Mouse (Mus musculus) olfactory bulb, adult 2 months (tissue): ENCODE data around the gene Dmtf1. TPM values are rescaled to one million over a fixed set of nuclear protein-coding genes. Genes with fewer than 3 reads are reported as not detected.
"Not testable (repeated sequence)": the region's sequence is repeated elsewhere in the genome, so short reads cannot be mapped to it uniquely, and the experiment has no call there.

Experiments used
- H3K27ac ChIP-seq: fragments of 200-500 bp; 2 replicates; pipeline ENCODE4 v1.5.1; 2012; ENCODE audit warnings: low read depth, low read length; ENCODE audit not compliant: insufficient read depth
- H3K4me1 ChIP-seq: fragments of 200-500 bp; 2 replicates; pipeline ENCODE4 v1.6.1; 2012; ENCODE audit warnings: low read length; ENCODE audit not compliant: control insufficient read depth, insufficient read depth
- H3K4me3 ChIP-seq: fragments of 200-500 bp; 2 replicates; pipeline ENCODE4 v1.5.1; 2012; ENCODE audit warnings: mild to moderate bottlenecking, low read depth, low read length, moderate library complexity; ENCODE audit not compliant: insufficient read depth
- CTCF ChIP-seq: fragments of 200-500 bp; IDR thresholded peaks from 2 replicates; pipeline ENCODE4 v1.5.1; 2012; ENCODE audit warnings: low read depth, mild to moderate bottlenecking, low read length, moderate library complexity; ENCODE audit not compliant: insufficient read depth
- POLR2A ChIP-seq: fragments of 200-500 bp; IDR thresholded peaks from 2 replicates; pipeline ENCODE4 v1.6.1; 2012; ENCODE audit warnings: mild to moderate bottlenecking, low read depth, low read length, moderate library complexity; ENCODE audit not compliant: insufficient read depth
- WGBS: fragments of 180-500 bp; shearing (Covaris S2); methylation state at CpG from one replicate; pipeline ENCODE4 v1.1.7; 2018; 5-methylcytosine and 5-hydroxymethylcytosine counted together
- polyA plus RNA-seq: library from polyadenylated mRNA; stranded (reverse); fragments of >200 nt; gene quantifications from 2 replicates; pipeline ENCODE4 v1.2.4, GENCODE M21; 2012; ENCODE audit warnings: low replicate concordance; ENCODE audit not compliant: missing spikeins, insufficient read depth, insufficient read length

Dmtf1 gene
- polyA plus RNA-seq = not detected in 2 replicates

GRCm38 (mm10) chr5:9161456-9162041 lies at the start of gene Dmtf1:
Dmtf1 (minus strand) TSS chr5:9161776.
- Histone ChIP-seq H3K4me3 (peak within 1 kb of the TSS; percentile 87), H3K27ac (peak within 1 kb of the TSS; percentile 77), H3K4me1 (peaks cover 4% of the 10 kb centered on the region)
- TF ChIP-seq POLR2A (peak; percentile 99), CTCF (no peak)
- WGBS = under 1% methylated on average over 64 of the region's 64 CpGs

- H3K4me3 ChIP-seq = no peak overlapping the region
- no peak overlapping the region for H3K27ac ChIP-seq
- 80% methylated on average over 1 of the region's 1 CpGs for WGBS
- H3K4me1 ChIP-seq = no peaks in the 10 kb centered on the region
- TF ChIP-seq POLR2A (no peak), CTCF (no peak)
These were observed 24.9 kb upstream of the Dmtf1 start for GRCm38 (mm10) chr5:9186467-9186866.

- Histone ChIP-seq H3K4me1 (no peaks in the 10 kb centered on the region), H3K27ac (no peak overlapping the region), H3K4me3 (no peak overlapping the region)
- TF ChIP-seq CTCF (no peak), POLR2A (no peak)
- 79% methylated on average over 2 of the region's 2 CpGs for WGBS
These were observed 11.7 kb upstream of the Dmtf1 start for GRCm38 (mm10) chr5:9173295-9173694.

GRCm38 (mm10) chr5:9169328-9170005 lies 7.9 kb upstream of the Dmtf1 start:
- H3K4me3 ChIP-seq, H3K4me1 ChIP-seq, H3K27ac ChIP-seq: not testable (repeated sequence)
- 71% methylated on average over 5 of the region's 5 CpGs for WGBS

GRCm38 (mm10) chr5:9166366-9166765 lies 4.8 kb upstream of the Dmtf1 start:
- no peak for TF ChIP-seq POLR2A
- no peak for TF ChIP-seq CTCF
- Histone ChIP-seq H3K27ac (no peak overlapping the region), H3K4me1 (peaks cover 3% of the 10 kb centered on the region; the same call in 1 of the 2 replicates), H3K4me3 (no peak overlapping the region)
- WGBS = 84% methylated on average over 8 of the region's 8 CpGs

DNA sequence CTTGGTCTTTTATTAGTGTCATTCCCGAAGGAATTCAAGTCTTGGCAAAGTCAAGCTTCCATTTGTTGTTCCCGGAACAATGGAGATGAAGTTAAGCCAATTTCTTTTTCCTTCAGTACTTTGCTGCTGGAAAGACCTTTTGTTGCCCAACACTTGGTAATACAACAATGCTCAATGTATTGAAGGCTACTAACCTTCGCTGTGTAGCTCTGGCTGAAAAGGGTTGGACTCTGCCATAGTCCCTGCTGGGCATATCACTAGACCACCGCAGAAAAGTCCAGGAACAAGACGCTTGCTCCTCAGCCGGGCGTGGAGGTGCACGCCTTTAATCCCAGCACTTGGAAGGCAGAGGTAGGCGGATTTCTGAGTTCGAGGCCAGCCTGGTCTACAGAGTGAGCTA lies 3.6 kb upstream of the Dmtf1 start:
- not testable (repeated sequence) for H3K4me1 ChIP-seq, H3K27ac ChIP-seq, H3K4me3 ChIP-seq
- 83% methylated on average over 10 of the region's 10 CpGs for WGBS

DNA sequence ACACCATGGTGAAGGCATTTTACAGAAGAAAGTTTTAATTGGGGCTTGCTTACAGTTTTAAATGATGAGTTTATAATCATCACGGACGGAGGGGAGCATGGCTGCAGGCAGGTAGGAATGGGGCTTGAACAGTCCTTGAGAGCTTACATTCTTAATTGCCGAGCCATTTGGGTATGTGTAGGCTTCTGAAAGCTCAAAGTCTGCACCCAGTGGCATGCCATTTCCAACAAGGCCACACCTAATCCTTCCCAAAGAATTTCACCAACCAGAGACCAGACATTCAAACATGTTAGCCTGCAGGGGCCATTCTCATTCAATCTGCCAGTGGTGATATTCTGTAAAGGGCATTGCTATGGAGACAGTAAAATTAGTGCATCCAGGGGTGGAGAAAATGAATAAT lies 1.8 kb upstream of the Dmtf1 start:
- 75% methylated on average over 3 of the region's 3 CpGs for WGBS
- H3K4me1 ChIP-seq = peaks cover 3% of the 10 kb centered on the region
- peak overlapping the region; percentile 33; the same call in 1 of the 2 replicates for H3K27ac ChIP-seq
- H3K4me3 ChIP-seq = no peak overlapping the region
- TF ChIP-seq CTCF (no peak), POLR2A (no peak)

DNA sequence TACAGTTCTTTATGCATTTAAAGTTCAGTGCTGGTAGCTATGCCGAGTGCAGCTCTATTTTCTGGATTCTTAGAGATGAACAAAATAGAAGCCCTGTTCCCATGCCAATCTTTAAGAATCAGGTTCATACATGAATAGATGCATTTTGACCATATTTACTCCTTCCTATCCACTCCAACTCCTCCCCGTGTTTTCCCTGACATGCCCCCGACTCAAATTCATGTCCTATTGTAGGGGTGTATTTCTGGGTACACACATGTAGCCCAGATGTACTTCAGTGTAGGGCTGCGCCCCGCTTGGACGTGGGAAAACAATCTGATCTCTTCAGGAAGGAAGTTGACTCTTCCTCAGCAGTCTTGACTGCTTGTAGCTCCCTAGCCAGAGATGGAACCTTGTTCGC lies 512 bp upstream of the Dmtf1 start:
- H3K27ac ChIP-seq = peak overlapping the region; percentile 66
- peak overlapping the region; percentile 87 for H3K4me3 ChIP-seq
- no peak for TF ChIP-seq CTCF
- TF ChIP-seq POLR2A = no peak
- 13% methylated on average over 7 of the region's 7 CpGs for WGBS
- peaks cover 3% of the 10 kb centered on the region for H3K4me1 ChIP-seq

DNA sequence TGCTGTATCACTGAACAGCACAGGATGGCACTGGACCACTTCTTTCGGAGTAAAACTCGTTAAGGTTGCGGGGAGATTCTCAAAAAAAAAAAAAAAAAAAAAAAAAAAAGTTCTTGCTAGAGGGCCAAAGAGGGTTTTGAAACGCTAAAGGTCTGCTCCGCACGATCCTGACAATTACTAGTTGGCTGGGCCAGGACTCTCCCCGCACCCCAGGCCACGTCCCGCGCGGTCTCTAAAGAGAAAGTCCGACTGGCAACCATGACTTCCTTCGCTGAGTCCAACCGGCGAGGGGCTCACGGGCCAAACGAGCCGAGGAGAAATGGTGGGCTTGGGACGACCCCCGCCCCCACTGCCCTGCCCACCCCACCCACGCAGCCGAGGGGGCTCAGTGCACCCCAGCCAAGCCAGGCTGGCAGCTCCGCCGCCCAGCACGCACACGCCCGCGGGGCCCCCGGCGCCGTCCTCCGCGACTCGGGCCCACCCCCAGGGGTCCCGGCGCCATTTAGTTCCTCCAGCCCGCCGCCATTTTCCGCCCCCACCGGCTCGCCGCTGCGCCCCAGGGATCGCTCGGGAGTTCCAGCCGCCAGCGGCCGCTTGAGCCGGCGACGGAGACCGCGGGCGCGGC lies 633 bp downstream of the Dmtf1 start:
- H3K27ac ChIP-seq = peak overlapping the region; percentile 77
- TF ChIP-seq POLR2A = no peak
- no peak for TF ChIP-seq CTCF
- H3K4me1 ChIP-seq = peaks cover 4% of the 10 kb centered on the region
- under 1% methylated on average over 55 of the region's 55 CpGs for WGBS
- peak overlapping the region; percentile 87 for H3K4me3 ChIP-seq

DNA sequence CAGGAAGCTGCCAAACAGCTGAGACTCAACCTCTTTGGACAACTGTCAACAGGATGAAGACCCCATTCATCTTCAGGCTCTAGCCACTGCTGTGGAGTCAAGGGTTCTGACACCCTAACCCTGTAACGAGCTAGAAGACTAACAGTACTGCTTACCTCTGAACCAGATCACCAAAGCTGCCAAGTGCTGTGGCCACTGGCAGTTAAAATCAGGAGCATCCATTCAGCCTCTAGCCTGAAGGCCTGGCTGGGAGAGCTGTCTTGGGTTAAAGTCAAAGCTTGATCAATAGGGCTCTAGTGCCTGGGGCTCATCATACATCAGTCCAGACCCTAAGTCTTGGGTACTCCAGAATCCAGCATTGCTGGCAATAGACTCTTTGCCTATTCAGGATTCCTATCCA lies 4.2 kb downstream of the Dmtf1 start:
- WGBS = 69% methylated on average over 1 of the region's 1 CpGs
- Histone ChIP-seq H3K4me3 (no peak overlapping the region), H3K27ac (no peak overlapping the region), H3K4me1 (peaks cover 3% of the 10 kb centered on the region)
- TF ChIP-seq POLR2A (no peak), CTCF (no peak)
